11 mouse cellular contexts compared by ENCODE assay signal in the genomic region with DNA sequence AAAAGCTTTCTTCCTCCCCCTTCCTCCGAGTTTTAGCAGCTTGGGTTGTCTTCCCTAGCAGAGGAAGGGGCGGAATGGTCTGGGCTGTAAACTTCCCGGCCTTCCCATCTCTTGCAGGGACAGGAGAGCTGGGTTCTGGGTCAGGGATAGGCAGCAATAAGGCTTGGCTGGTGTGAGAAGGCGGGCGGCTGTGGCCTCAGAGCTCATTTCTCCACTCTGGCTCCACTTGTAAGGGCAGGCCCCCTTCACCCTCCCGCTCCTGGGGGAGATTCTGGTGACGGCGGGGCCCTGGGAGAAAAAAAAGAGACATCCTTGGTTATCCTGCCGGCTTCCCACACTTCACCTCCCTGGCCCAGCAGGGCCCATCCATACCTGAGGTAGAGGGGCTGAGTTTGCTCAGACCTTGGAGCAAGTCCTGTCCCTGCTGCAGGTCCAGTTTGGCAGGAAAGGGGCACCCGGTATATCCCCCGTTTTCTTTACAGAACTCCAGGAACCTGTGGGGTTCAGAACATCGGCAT. TPM values are rescaled to one million over a fixed set of nuclear protein-coding genes. Genes with fewer than 3 reads are reported as not detected.
DNase-seq lines count a peak whose midpoint lies in the region; ATAC-seq and TF ChIP-seq lines count a peak whose summit lies in the region.
"Had no signal": no experiment of that assay in that cellular context is flagged by ENCODE, and none has a peak within 500 bp of the region (broad histone marks: within the 10 kb centered on the region; RNA-seq: fewer than 3 reads in every experiment).

No protein-coding gene starts in this region.

- no peak for ATAC-seq in lung, embryonic 14.5 days (ENCODE audit: insufficient read depth)
- no peak for ATAC-seq in heart, embryonic 16.5 days (replicated peaks; ENCODE audit: extremely low read depth, insufficient read depth, low FRiP score)
- ATAC-seq in neural tube, embryonic 12.5 days (ENCODE audit: low FRiP score, low read depth): no peak

- no peak for TF ChIP-seq CTCF in gastrocnemius, adult 2 months (IDR thresholded peaks at IDR 0.05)
- TF ChIP-seq CTCF in lung, embryonic 14.5 days (IDR thresholded peaks at IDR 0.05; ENCODE audit: low read depth): no peak

- H3K36me3 ChIP-seq in lung, embryonic 14.5 days (ENCODE audit: insufficient read depth): peaks cover 78% of the 10 kb centered on the region
- H3K36me3 ChIP-seq in heart, embryonic 16.5 days (ENCODE audit: control insufficient read depth, insufficient read depth): peaks cover 43% of the 10 kb centered on the region
- H3K36me3 ChIP-seq in neural tube, embryonic 12.5 days: peaks cover 14% of the 10 kb centered on the region; the same call in 1 of the 2 replicates

- no peak for DNase-seq in gastrocnemius, adult 2 months
- no peak for DNase-seq in gastrocnemius, postnatal 10 days
- no peak for DNase-seq in lung, embryonic 14.5 days
- no peak for DNase-seq in lung, adult 18-20 months
- no peak for DNase-seq in layer of hippocampus, postnatal 14 days (ENCODE audit: low spot score in 2 of 2)
- no peak for DNase-seq in urinary bladder, postnatal 25 days (ENCODE audit: low spot score)

- no peaks in the 10 kb centered on the region for H3K27me3 ChIP-seq in lung, embryonic 14.5 days (ENCODE audit: insufficient read depth, low read length)
- H3K27me3 ChIP-seq in heart, embryonic 16.5 days (ENCODE audit: control insufficient read depth, insufficient read depth, low read length): no peaks in the 10 kb centered on the region
- H3K27me3 ChIP-seq in neural tube, embryonic 12.5 days (replicated peaks): no peaks in the 10 kb centered on the region

- no peaks in the 10 kb centered on the region for H3K9me3 ChIP-seq in lung, embryonic 14.5 days (ENCODE audit: low read depth, low read length)
- H3K9me3 ChIP-seq in heart, embryonic 16.5 days (replicated peaks; ENCODE audit: control insufficient read depth, low read length): no peaks in the 10 kb centered on the region
- no peaks in the 10 kb centered on the region for H3K9me3 ChIP-seq in neural tube, embryonic 12.5 days
- H3K9me3 ChIP-seq: liver, embryonic 15.5 days had no signal

- intact Hi-C loops in gastrocnemius, adult 2 months (cut with DNase I): no loop called here

- H3K4me2 ChIP-seq in lung, embryonic 14.5 days: peak overlapping the region; percentile 25; the same call in 1 of the 2 replicates
- H3K4me2 ChIP-seq in heart, embryonic 16.5 days (ENCODE audit: low read depth, low read length): no peak overlapping the region
- H3K4me2 ChIP-seq in neural tube, embryonic 12.5 days (replicated peaks): peak overlapping the region; percentile 12; the same call in 1 of the 2 replicates
- H3K4me2 ChIP-seq: liver, embryonic 15.5 days had no signal

- 35% methylated on average over 12 of the region's 12 CpGs for WGBS in lung, embryonic 14.5 days
- WGBS in heart, embryonic 16.5 days: 45% methylated on average over 12 of the region's 12 CpGs
- WGBS in neural tube, embryonic 12.5 days: 46% methylated on average over 12 of the region's 12 CpGs

- 0 out of 2 replicates have a peak overlapping the region, but pooled peaks have one; percentile 13 for H3K9ac ChIP-seq in lung, embryonic 14.5 days
- H3K9ac ChIP-seq in heart, embryonic 16.5 days (ENCODE audit: low read length): no peak overlapping the region
- H3K9ac ChIP-seq in neural tube, embryonic 12.5 days: no peak overlapping the region
- H3K9ac ChIP-seq: liver, embryonic 15.5 days had no signal

- H3K4me3 ChIP-seq in gastrocnemius, adult 2 months: no peak overlapping the region
- H3K4me3 ChIP-seq in lung, embryonic 14.5 days (ENCODE audit: low read depth, low read length): no peak overlapping the region
- no peak overlapping the region for H3K4me3 ChIP-seq in heart, embryonic 16.5 days (ENCODE audit: low read length)
- no peak overlapping the region for H3K4me3 ChIP-seq in neural tube, embryonic 12.5 days
- H3K4me3 ChIP-seq: liver, embryonic 15.5 days had no signal

- peak overlapping the region; percentile 52 for H3K27ac ChIP-seq in gastrocnemius, adult 2 months
- peak overlapping the region; percentile 85 for H3K27ac ChIP-seq in lung, embryonic 14.5 days (ENCODE audit: low read depth)
- peak overlapping the region; percentile 64 for H3K27ac ChIP-seq in heart, embryonic 16.5 days (ENCODE audit: low read length)
- H3K27ac ChIP-seq in neural tube, embryonic 12.5 days: no peak overlapping the region

- peaks cover 37% of the 10 kb centered on the region for H3K4me1 ChIP-seq in lung, embryonic 14.5 days (ENCODE audit: insufficient read depth)
- H3K4me1 ChIP-seq in heart, embryonic 16.5 days (ENCODE audit: control insufficient read depth, insufficient read depth, low read length): peaks cover 61% of the 10 kb centered on the region
- H3K4me1 ChIP-seq in neural tube, embryonic 12.5 days: peaks cover 38% of the 10 kb centered on the region

RNA-seq across cellular contexts. Expression of gene Rhoc, which starts 6.8 kb away (rescaled TPM):
- 10 to 100 TPM; 26.1 to 41.6 TPM for total RNA-seq in gastrocnemius, adult 2 months (2021)
- 100 to 1,000 TPM in 1 of 2 experiments, 10 to 100 TPM in 1; 96.3 to 130 TPM for total RNA-seq in gastrocnemius, postnatal 10 days (2021)
- polyA plus RNA-seq in lung, embryonic 14.5 days (2014; fragmentation: Nextera tagmentation; extraction: Ambion mirVana): 142 and 145 TPM in 2 replicates
- polyA plus RNA-seq in heart, embryonic 16.5 days (2015; fragmentation: Nextera tagmentation; extraction: Ambion mirVana): 165 TPM in 2 replicates
- 101 and 102 TPM in 2 replicates for polyA plus RNA-seq in neural tube, embryonic 12.5 days (2016; fragmentation: Nextera tagmentation; extraction: Ambion mirVana)
- total RNA-seq in layer of hippocampus, postnatal 14 days (2021): 10 to 100 TPM; 35.3 to 37.6 TPM

RNA-seq across cellular contexts. Expression of gene Fam19a3, which starts 13.4 kb away (rescaled TPM):
- total RNA-seq in gastrocnemius, adult 2 months (2021): 1 to 10 TPM; 2.7 to 4.2 TPM
- 1 to 10 TPM; 3.8 TPM for total RNA-seq in gastrocnemius, postnatal 10 days (2021)
- 0.07 TPM in 1 of 2 replicates, not detected in the other for polyA plus RNA-seq in lung, embryonic 14.5 days (2014; fragmentation: Nextera tagmentation; extraction: Ambion mirVana)
- 0.99 and 1.8 TPM in 2 replicates for polyA plus RNA-seq in heart, embryonic 16.5 days (2015; fragmentation: Nextera tagmentation; extraction: Ambion mirVana)
- not detected in 2 replicates for polyA plus RNA-seq in neural tube, embryonic 12.5 days (2016; fragmentation: Nextera tagmentation; extraction: Ambion mirVana)
- total RNA-seq in layer of hippocampus, postnatal 14 days (2021): under 1 TPM in 1 of 2 experiments, not detected in 1; 0.10 TPM
- total RNA-seq: hematopoietic stem cell, adult 5-6 weeks had no signal
- polyA plus RNA-seq: C2C12; liver, embryonic 15.5 days had no signal

RNA-seq across cellular contexts. Expression of gene Ppm1j, which starts 14.2 kb away (rescaled TPM):
- total RNA-seq in gastrocnemius, adult 2 months (2021): 10 to 100 TPM; 33.3 to 45.6 TPM
- 10 to 100 TPM; 31.9 to 32.4 TPM for total RNA-seq in gastrocnemius, postnatal 10 days (2021)
- polyA plus RNA-seq in lung, embryonic 14.5 days (2014; fragmentation: Nextera tagmentation; extraction: Ambion mirVana): 2.7 and 3.7 TPM in 2 replicates
- 36.9 and 38.9 TPM in 2 replicates for polyA plus RNA-seq in heart, embryonic 16.5 days (2015; fragmentation: Nextera tagmentation; extraction: Ambion mirVana)
- polyA plus RNA-seq in neural tube, embryonic 12.5 days (2016; fragmentation: Nextera tagmentation; extraction: Ambion mirVana): 1.2 and 1.5 TPM in 2 replicates
- 1 to 10 TPM in 1 of 2 experiments, under 1 TPM in 1; 0.81 to 2.7 TPM for total RNA-seq in layer of hippocampus, postnatal 14 days (2021)
- total RNA-seq: hematopoietic stem cell, adult 5-6 weeks had no signal

RNA-seq across cellular contexts. Expression of gene Mov10, which starts 23.4 kb away (rescaled TPM):
- total RNA-seq in gastrocnemius, adult 2 months (2021): 1 to 10 TPM in 1 of 2 experiments, under 1 TPM in 1; 0.38 to 2.5 TPM
- total RNA-seq in gastrocnemius, postnatal 10 days (2021): 1 to 10 TPM; 5.5 to 8.7 TPM
- polyA plus RNA-seq in lung, embryonic 14.5 days (2014; fragmentation: Nextera tagmentation; extraction: Ambion mirVana): 51.0 and 53.9 TPM in 2 replicates
- polyA plus RNA-seq in heart, embryonic 16.5 days (2015; fragmentation: Nextera tagmentation; extraction: Ambion mirVana): 25.4 and 29.7 TPM in 2 replicates
- polyA plus RNA-seq in neural tube, embryonic 12.5 days (2016; fragmentation: Nextera tagmentation; extraction: Ambion mirVana): 18.5 and 26.8 TPM in 2 replicates
- 1 to 10 TPM; 7.9 to 9.4 TPM for total RNA-seq in layer of hippocampus, postnatal 14 days (2021)

Comparison
In these comparisons a context has a peak if more than half of its experiments do, and no peak if none do; other contexts are left out.
1. RNA of gene Ppm1j, which starts 14.2 kb away (total RNA-seq): 33.3 to 45.6 TPM in gastrocnemius, adult 2 months and 31.9 to 32.4 TPM in gastrocnemius, postnatal 10 days; 0.81 to 2.7 TPM in layer of hippocampus, postnatal 14 days; every median in the first group is over 4 times any median in the second.